Mouse (Mus musculus) embryonic facial prominence, embryonic 10.5 days (tissue): ENCODE data around the gene Actr8. TPM values are rescaled to one million over a fixed set of nuclear protein-coding genes. Genes with fewer than 3 reads are reported as not detected.

Experiments
- DNase-seq: peaks from one replicate; pipeline ENCODE4 v3.0.0-alpha.2; 2017; ENCODE audit warnings: low spot score
- H3K27ac ChIP-seq: fragments of 300-500 bp; sonication (generic); replicated peaks from 2 replicates; pipeline ENCODE4 v1.5.1; 2016; ENCODE audit warnings: mild to moderate bottlenecking
- H3K27me3 ChIP-seq: fragments of 300-500 bp; sonication (generic); replicated peaks from 2 replicates; pipeline ENCODE4 v1.6.1; 2016; ENCODE audit warnings: low read depth, mild to moderate bottlenecking; ENCODE audit not compliant: poor library complexity, severe bottlenecking
- H3K36me3 ChIP-seq: fragments of 300-500 bp; sonication (generic); replicated peaks from 2 replicates; pipeline ENCODE4 v1.6.1; 2016; ENCODE audit warnings: mild to moderate bottlenecking, moderate library complexity
- H3K4me1 ChIP-seq: fragments of 300-500 bp; sonication (generic); 2 replicates; pipeline ENCODE4 v1.6.1; 2016
- H3K4me3 ChIP-seq: fragments of 300-500 bp; sonication (generic); 2 replicates; pipeline ENCODE4 v1.5.1; 2016; ENCODE audit warnings: mild to moderate bottlenecking, moderate library complexity
- H3K9me3 ChIP-seq: fragments of 300-500 bp; sonication (generic); 2 replicates; pipeline ENCODE4 v1.6.1; 2016; ENCODE audit warnings: mild to moderate bottlenecking
- WGBS: fragments of 180-500 bp; shearing (Covaris S2); methylation state at CpG from one replicate; pipeline ENCODE4 v1.1.7; 2016; 5-methylcytosine and 5-hydroxymethylcytosine counted together
- polyA plus RNA-seq: library from polyadenylated mRNA; unstranded; fragments of >200 nt; fragmentation: Nextera tagmentation; extraction: Ambion mirVana; gene quantifications from 2 replicates; pipeline ENCODE4 v1.2.1, GENCODE M21; 2016

The Actr8 gene
- polyA plus RNA-seq, 1 experiment from 2014 or later, result 81.4 TPM

DNA sequence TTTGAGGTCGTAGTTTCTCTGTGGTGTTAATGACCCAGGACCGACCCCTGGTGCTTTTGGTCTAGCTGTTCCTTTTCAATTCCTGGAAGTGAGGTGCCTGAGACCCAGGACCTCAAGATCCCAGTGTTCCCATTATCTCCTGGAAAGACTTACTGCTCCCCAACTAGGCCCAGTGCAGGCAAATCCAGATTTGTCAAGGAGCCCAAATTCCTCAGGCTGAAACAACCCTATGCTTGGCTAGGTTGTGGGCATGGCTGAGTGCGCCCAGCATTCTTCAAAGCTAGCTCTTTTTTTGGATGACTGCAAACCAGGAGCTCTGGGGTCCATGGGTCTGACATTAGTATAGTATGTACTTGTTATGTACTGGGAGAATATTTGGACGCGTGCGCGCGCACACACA, 41.2 kb downstream of the Actr8 start:
- Histone ChIP-seq H3K4me1 (0 out of 2 replicates have a peak, but pooled peaks cover 4% of the 10 kb centered on the region), H3K9me3 (no peaks in the 10 kb centered on the region), H3K36me3 (no peaks in the 10 kb centered on the region), H3K4me3 (no peak overlapping the region), H3K27me3 (no peaks in the 10 kb centered on the region), H3K27ac (no peak overlapping the region)
- 93% methylated on average over 8 of the region's 8 CpGs for WGBS
- DNase-seq, result no peak

- Histone ChIP-seq H3K27me3 (no peaks in the 10 kb centered on the region), H3K27ac (no peak overlapping the region; the same call in 1 of the 2 replicates), H3K36me3 (no peaks in the 10 kb centered on the region), H3K4me3 (no peak overlapping the region), H3K4me1 (0 out of 2 replicates have a peak, but pooled peaks cover under 1% of the 10 kb centered on the region), H3K9me3 (no peaks in the 10 kb centered on the region)
- no peak for DNase-seq
- 51% methylated on average over 9 of the region's 9 CpGs for WGBS
Observed at GRCm38 (mm10) chr14:30019792-30020575, 41.8 kb downstream of the Actr8 start.

DNA sequence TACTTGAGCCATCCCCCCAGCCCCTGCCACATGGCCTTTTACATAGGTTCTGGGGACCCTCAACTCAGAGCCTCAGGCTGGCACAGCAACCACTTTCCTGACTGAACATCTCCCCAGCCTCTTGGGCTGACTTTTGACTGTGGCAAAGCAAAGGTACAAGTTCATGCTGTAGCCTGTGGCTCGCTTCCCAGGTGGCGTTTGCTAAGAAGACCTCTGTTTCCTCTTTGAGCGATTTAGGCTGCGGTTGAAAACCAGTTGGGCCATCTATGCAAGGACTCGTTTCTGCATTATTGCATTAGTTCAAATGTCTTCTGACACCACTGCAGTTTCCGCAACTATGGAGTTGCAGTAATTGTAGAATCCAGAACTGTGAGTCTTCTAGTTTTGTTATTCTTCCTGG, 44.3 kb downstream of the Actr8 start:
- no peaks in the 10 kb centered on the region for H3K36me3 ChIP-seq
- no peaks in the 10 kb centered on the region for H3K27me3 ChIP-seq
- H3K4me1 ChIP-seq, result no peaks in the 10 kb centered on the region
- no peaks in the 10 kb centered on the region for H3K9me3 ChIP-seq
- no peak for DNase-seq
- H3K4me3 ChIP-seq, result no peak overlapping the region
- no peak overlapping the region for H3K27ac ChIP-seq
- WGBS, result 92% methylated on average over 6 of the region's 6 CpGs

- WGBS, result 77% methylated on average over 7 of the region's 7 CpGs
- no peaks in the 10 kb centered on the region for H3K27me3 ChIP-seq
- H3K9me3 ChIP-seq, result no peaks in the 10 kb centered on the region
- H3K4me3 ChIP-seq, result no peak overlapping the region
- no peaks in the 10 kb centered on the region for H3K36me3 ChIP-seq
- DNase-seq, result no peak
- no peak overlapping the region for H3K27ac ChIP-seq
- H3K4me1 ChIP-seq, result no peaks in the 10 kb centered on the region
Observed at GRCm38 (mm10) chr14:30024387-30024786, 46.2 kb downstream of the Actr8 start.

GRCm38 (mm10) chr14:30027378-30027777, 49.2 kb downstream of the Actr8 start:
- no peak for DNase-seq
- Histone ChIP-seq H3K4me1 (peaks cover under 1% of the 10 kb centered on the region; the same call in 1 of the 2 replicates), H3K4me3 (no peak overlapping the region), H3K27me3 (no peaks in the 10 kb centered on the region), H3K36me3 (no peaks in the 10 kb centered on the region), H3K27ac (no peak overlapping the region), H3K9me3 (no peaks in the 10 kb centered on the region)
- WGBS, result 18% methylated on average over 2 of the region's 2 CpGs

DNA sequence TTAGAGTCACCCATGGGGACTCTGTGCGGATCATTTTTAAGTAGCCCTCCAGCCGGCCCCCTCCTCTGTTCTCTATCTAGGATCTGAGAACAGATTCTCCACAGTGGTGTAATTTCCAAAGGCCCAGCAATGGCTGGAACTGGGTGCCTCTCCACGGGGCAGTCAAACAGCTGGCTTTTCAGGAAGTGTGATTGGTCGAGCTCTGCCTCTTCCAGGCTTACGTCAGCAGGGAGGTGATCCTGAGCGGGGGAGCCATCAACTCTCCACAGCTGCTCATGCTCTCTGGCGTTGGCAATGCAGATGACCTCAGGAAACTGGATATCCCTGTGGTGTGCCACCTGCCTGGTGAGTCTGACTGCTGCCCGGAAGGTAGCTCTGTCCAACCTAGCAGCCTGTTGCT, 55.3 kb downstream of the Actr8 start:
- DNase-seq, result no peak
- Histone ChIP-seq H3K27ac (no peak overlapping the region), H3K4me1 (peaks cover 15% of the 10 kb centered on the region), H3K27me3 (no peaks in the 10 kb centered on the region), H3K9me3 (no peaks in the 10 kb centered on the region), H3K4me3 (no peak overlapping the region), H3K36me3 (no peaks in the 10 kb centered on the region)
- WGBS, result 64% methylated on average over 8 of the region's 8 CpGs

GRCm38 (mm10) chr14:30038431-30038830, 60.3 kb downstream of the Actr8 start:
- peaks cover 4% of the 10 kb centered on the region for H3K4me1 ChIP-seq
- no peaks in the 10 kb centered on the region for H3K36me3 ChIP-seq
- WGBS, result 92% methylated on average over 18 of the region's 18 CpGs
- H3K4me3 ChIP-seq, result no peak overlapping the region
- no peaks in the 10 kb centered on the region for H3K27me3 ChIP-seq
- no peak for DNase-seq
- no peak overlapping the region for H3K27ac ChIP-seq
- no peaks in the 10 kb centered on the region for H3K9me3 ChIP-seq

DNA sequence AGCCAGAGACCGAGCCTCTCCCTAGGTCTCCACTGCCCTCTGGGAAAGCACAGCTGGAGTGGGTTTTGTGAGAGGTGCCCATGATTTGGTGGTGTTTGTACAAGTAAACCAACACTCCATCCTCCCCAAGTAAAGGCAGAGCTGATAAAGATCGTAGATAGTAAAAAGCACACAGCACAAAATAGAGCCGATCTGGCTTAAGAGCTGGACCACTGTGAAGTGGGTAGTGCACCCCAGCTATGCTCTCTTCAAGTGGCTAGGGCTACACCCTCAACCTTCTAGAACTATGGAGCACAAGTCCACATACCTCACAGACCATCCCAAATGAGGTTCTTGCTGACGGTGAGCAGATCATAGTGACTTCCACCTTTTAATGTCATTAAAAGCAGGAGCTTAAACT, 61.3 kb downstream of the Actr8 start:
- no peaks in the 10 kb centered on the region for H3K36me3 ChIP-seq
- no peaks in the 10 kb centered on the region for H3K4me1 ChIP-seq
- no peak overlapping the region for H3K27ac ChIP-seq
- no peak for DNase-seq
- no peak overlapping the region for H3K4me3 ChIP-seq
- no peaks in the 10 kb centered on the region for H3K9me3 ChIP-seq
- 81% methylated on average over 4 of the region's 4 CpGs for WGBS
- H3K27me3 ChIP-seq, result no peaks in the 10 kb centered on the region

DNA sequence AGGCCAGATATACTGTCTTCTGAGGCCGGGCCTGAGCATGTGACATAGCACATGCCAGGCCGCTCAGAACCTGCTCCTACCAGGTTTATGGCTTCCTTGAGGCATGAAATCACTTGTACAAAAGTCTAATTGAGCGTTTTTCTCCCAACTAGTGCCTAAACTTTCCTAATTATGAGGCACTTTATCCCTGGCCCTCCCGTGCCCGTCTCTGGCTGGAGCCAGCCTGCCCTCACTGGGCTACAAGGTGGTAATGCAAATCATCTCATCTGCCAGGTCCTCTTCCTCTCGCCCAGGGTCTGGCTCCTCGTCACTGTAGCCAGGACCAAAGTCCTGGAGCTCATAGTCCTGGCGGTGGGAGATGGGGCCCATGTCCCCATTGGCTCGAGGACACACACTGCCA, 63.7 kb downstream of the Actr8 start:
- no peak overlapping the region for H3K27ac ChIP-seq
- no peak for DNase-seq
- no peaks in the 10 kb centered on the region for H3K9me3 ChIP-seq
- H3K27me3 ChIP-seq, result no peaks in the 10 kb centered on the region
- H3K36me3 ChIP-seq, result no peaks in the 10 kb centered on the region
- 84% methylated on average over 9 of the region's 9 CpGs for WGBS
- H3K4me3 ChIP-seq, result no peak overlapping the region
- no peaks in the 10 kb centered on the region for H3K4me1 ChIP-seq

DNA sequence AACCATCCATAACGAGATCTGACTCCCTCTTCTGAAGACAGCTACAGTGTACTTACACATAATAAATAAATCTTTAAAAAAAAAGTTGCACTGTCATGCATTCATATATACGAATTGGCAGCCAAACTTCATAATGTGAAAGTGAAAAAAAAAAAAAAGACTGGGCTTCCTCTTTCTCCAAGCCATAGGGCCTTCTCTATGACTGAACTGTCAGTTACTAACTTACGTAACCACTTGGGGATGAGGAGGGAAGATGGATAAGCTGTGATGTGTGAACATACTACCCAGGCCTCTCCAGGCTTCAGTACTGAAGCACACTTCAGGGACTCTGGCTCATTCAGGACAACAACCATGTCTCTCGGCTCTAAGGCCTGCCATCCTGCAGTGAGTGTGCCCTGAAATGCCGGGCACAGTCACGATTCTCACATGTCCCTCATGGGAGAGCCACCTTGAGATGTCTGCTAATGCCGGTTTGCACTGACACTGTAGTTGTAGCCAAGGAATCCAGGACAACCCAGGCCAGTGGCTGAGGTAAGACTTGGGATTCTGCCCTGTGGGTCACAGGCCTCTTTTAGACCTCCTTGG, 65.3 kb downstream of the Actr8 start:
- WGBS, result 90% methylated on average over 7 of the region's 7 CpGs
- DNase-seq, result no peak
- Histone ChIP-seq H3K4me1 (no peaks in the 10 kb centered on the region), H3K27me3 (no peaks in the 10 kb centered on the region), H3K36me3 (no peaks in the 10 kb centered on the region), H3K4me3 (no peak overlapping the region), H3K27ac (no peak overlapping the region), H3K9me3 (no peaks in the 10 kb centered on the region)

GRCm38 (mm10) chr14:30045239-30045638, 67.1 kb downstream of the Actr8 start:
- Histone ChIP-seq H3K27ac (no peak overlapping the region), H3K9me3 (no peaks in the 10 kb centered on the region), H3K4me3 (no peak overlapping the region), H3K36me3 (no peaks in the 10 kb centered on the region), H3K27me3 (no peaks in the 10 kb centered on the region), H3K4me1 (no peaks in the 10 kb centered on the region)
- WGBS, result 92% methylated on average over 10 of the region's 10 CpGs
- DNase-seq, result no peak

GRCm38 (mm10) chr14:30045704-30046220, 67.6 kb downstream of the Actr8 start:
- Histone ChIP-seq H3K27me3 (no peaks in the 10 kb centered on the region), H3K4me3 (no peak overlapping the region), H3K4me1 (no peaks in the 10 kb centered on the region), H3K9me3 (no peaks in the 10 kb centered on the region), H3K36me3 (no peaks in the 10 kb centered on the region), H3K27ac (no peak overlapping the region)
- no peak for DNase-seq
- 84% methylated on average over 8 of the region's 8 CpGs for WGBS

DNA sequence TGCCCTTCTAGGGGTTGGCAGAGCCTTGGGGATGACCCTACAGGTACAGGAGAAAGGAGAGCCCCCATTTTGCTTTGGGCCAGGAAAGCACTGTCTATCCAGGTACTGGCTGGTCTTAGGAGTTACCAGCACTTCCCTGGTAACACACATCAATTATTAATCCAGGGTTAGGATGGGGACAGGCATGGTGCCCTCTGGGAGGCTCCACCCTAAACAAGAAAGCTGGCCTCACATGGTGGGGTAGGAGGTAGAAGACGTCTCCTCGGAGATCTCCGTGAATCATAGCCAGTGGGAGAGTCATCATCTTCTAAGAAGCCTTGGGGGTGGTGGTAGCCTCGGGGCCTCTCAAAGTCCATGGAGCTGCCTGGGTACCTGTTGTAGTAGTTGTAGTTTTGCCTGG, 68.8 kb downstream of the Actr8 start:
- Histone ChIP-seq H3K36me3 (no peaks in the 10 kb centered on the region), H3K9me3 (no peaks in the 10 kb centered on the region), H3K27me3 (no peaks in the 10 kb centered on the region), H3K4me3 (no peak overlapping the region), H3K4me1 (no peaks in the 10 kb centered on the region), H3K27ac (no peak overlapping the region)
- DNase-seq, result no peak
- WGBS, result 91% methylated on average over 4 of the region's 4 CpGs
